Mouse (Mus musculus): ENCODE results near the gene Ftsj3. TPM values are rescaled to one million over a fixed set of nuclear protein-coding genes. Genes with fewer than 3 reads are reported as not detected.

Ftsj3 gene
- polyA plus RNA-seq, 1 experiment from 2014 or later: 54.1 TPM

Other genes starting within 250 kb of the Ftsj3 start
- gene Kcnh6, start 248.0 kb downstream of the Ftsj3 start, polyA plus RNA-seq (2015; fragmentation: Nextera tagmentation; extraction: Ambion mirVana): 0.34 and 0.62 TPM in 2 replicates
- gene Dcaf7, start 219.2 kb downstream of the Ftsj3 start, polyA plus RNA-seq (2015; fragmentation: Nextera tagmentation; extraction: Ambion mirVana): 64.3 and 67.8 TPM in 2 replicates
- 9.0 and 10.1 TPM in 2 replicates for gene Taco1, start 190.0 kb downstream of the Ftsj3 start, polyA plus RNA-seq (2015; fragmentation: Nextera tagmentation; extraction: Ambion mirVana)
- gene Map3k3, start 171.5 kb downstream of the Ftsj3 start, polyA plus RNA-seq (2015; fragmentation: Nextera tagmentation; extraction: Ambion mirVana): 22.6 and 28.2 TPM in 2 replicates
- gene Gm10840, start 95.2 kb downstream of the Ftsj3 start, polyA plus RNA-seq (2015; fragmentation: Nextera tagmentation; extraction: Ambion mirVana): not detected in 2 replicates
- 237 and 246 TPM in 2 replicates for gene Limd2, start 95.2 kb downstream of the Ftsj3 start, polyA plus RNA-seq (2015; fragmentation: Nextera tagmentation; extraction: Ambion mirVana)
- 24.3 and 25.1 TPM in 2 replicates for gene Strada, start 53.9 kb downstream of the Ftsj3 start, polyA plus RNA-seq (2015; fragmentation: Nextera tagmentation; extraction: Ambion mirVana)
- 80.2 and 88.7 TPM in 2 replicates for gene Ccdc47, start 39.7 kb downstream of the Ftsj3 start, polyA plus RNA-seq (2015; fragmentation: Nextera tagmentation; extraction: Ambion mirVana)
- 69.8 and 72.7 TPM in 2 replicates for gene Ddx42, start 39.2 kb downstream of the Ftsj3 start, polyA plus RNA-seq (2015; fragmentation: Nextera tagmentation; extraction: Ambion mirVana)
- 271 and 275 TPM in 2 replicates for gene Psmc5, start 75 bp upstream of the Ftsj3 start, polyA plus RNA-seq (2015; fragmentation: Nextera tagmentation; extraction: Ambion mirVana)
- gene Smarcd2, start 16.9 kb upstream of the Ftsj3 start, polyA plus RNA-seq (2015; fragmentation: Nextera tagmentation; extraction: Ambion mirVana): 79.1 and 81.6 TPM in 2 replicates
- gene Tcam1, start 20.6 kb upstream of the Ftsj3 start, polyA plus RNA-seq (2015; fragmentation: Nextera tagmentation; extraction: Ambion mirVana): 0.23 and 0.24 TPM in 2 replicates
- gene Gh, start 45.8 kb upstream of the Ftsj3 start, polyA plus RNA-seq (2015; fragmentation: Nextera tagmentation; extraction: Ambion mirVana): not detected in 2 replicates
- 4.2 TPM in 2 replicates for gene Cd79b, start 58.7 kb upstream of the Ftsj3 start, polyA plus RNA-seq (2015; fragmentation: Nextera tagmentation; extraction: Ambion mirVana)
- 0.06 and 0.16 TPM in 2 replicates for gene Scn4a, start 97.2 kb upstream of the Ftsj3 start, polyA plus RNA-seq (2015; fragmentation: Nextera tagmentation; extraction: Ambion mirVana)
- gene Prr29, start 109.4 kb upstream of the Ftsj3 start, polyA plus RNA-seq (2015; fragmentation: Nextera tagmentation; extraction: Ambion mirVana): 0.93 and 1.1 TPM in 2 replicates
- 93.5 and 99.2 TPM in 2 replicates for gene Icam2, start 132.0 kb upstream of the Ftsj3 start, polyA plus RNA-seq (2015; fragmentation: Nextera tagmentation; extraction: Ambion mirVana)
- 6.0 and 6.5 TPM in 2 replicates for gene Ern1, start 231.8 kb upstream of the Ftsj3 start, polyA plus RNA-seq (2015; fragmentation: Nextera tagmentation; extraction: Ambion mirVana)